Mouse (Mus musculus) hindbrain, embryonic 10.5 days (tissue): ENCODE results near the gene Gm15262. TPM values are rescaled to one million over a fixed set of nuclear protein-coding genes. Genes with fewer than 3 reads are reported as not detected.
A peak's percentile ranks its signal among the peaks of the same experiment; 100 is the strongest.
"Not testable (repeated sequence)": the region's sequence is repeated elsewhere in the genome, so short reads cannot be mapped to it uniquely, and the experiment has no call there.

ENCODE experiments used
- DNase-seq: peaks from one replicate; pipeline ENCODE4 v3.0.0-alpha.2; 2017; ENCODE audit warnings: low spot score
- H3K27ac ChIP-seq: fragments of 300-500 bp; sonication (generic); 2 replicates; pipeline ENCODE4 v1.5.1; 2016; ENCODE audit warnings: mild to moderate bottlenecking, moderate library complexity
- H3K27me3 ChIP-seq: fragments of 300-500 bp; sonication (generic); 2 replicates; pipeline ENCODE4 v1.6.1; 2016; ENCODE audit warnings: mild to moderate bottlenecking; ENCODE audit not compliant: poor library complexity, insufficient read depth, severe bottlenecking
- H3K36me3 ChIP-seq: fragments of 300-500 bp; sonication (generic); 2 replicates; pipeline ENCODE4 v1.6.1; 2016; ENCODE audit warnings: mild to moderate bottlenecking, moderate library complexity
- H3K4me1 ChIP-seq: fragments of 300-500 bp; sonication (generic); replicated peaks from 2 replicates; pipeline ENCODE4 v1.6.1; 2016; ENCODE audit warnings: mild to moderate bottlenecking
- H3K4me3 ChIP-seq: fragments of 300-500 bp; sonication (generic); 2 replicates; pipeline ENCODE4 v1.5.1; 2016; ENCODE audit warnings: mild to moderate bottlenecking, moderate library complexity
- H3K9me3 ChIP-seq: fragments of 300-500 bp; sonication (generic); 2 replicates; pipeline ENCODE4 v1.6.1; 2016; ENCODE audit warnings: mild to moderate bottlenecking, moderate library complexity
- WGBS: fragments of 180-500 bp; shearing (Covaris S2); methylation state at CpG from one replicate; pipeline ENCODE4 v1.1.7; 2016; 5-methylcytosine and 5-hydroxymethylcytosine counted together
- polyA plus RNA-seq: library from polyadenylated mRNA; unstranded; fragments of >200 nt; fragmentation: Nextera tagmentation; extraction: Ambion mirVana; gene quantifications from 2 replicates; pipeline ENCODE4 v1.2.1, GENCODE M21; 2016

The Gm15262 gene
- polyA plus RNA-seq, result not detected in 2 replicates

DNA sequence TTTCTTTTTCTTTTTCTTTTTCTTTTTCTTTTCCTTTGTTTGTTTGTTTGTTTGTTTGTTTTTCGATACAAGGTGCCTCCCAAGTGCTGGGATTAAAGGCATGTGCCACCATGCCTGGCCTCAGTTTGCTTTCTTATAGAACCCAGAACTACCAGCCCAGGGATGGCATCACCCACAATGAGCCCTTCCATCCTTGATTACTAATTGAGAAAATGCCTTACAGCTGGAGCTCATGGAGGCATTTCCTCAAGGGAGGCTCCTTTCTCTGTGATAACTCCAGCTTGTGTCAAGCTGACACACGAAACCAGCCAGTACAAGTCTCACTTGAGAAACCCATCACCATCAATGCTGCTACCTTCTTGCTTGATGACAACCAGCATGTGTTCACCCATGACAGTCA, at the start of gene Gm15262:
Gene Gm15262 (plus strand): TSS at position 301 of the 400 bp plus-strand sequence.
- WGBS, result 73% methylated on average over 2 of the region's 2 CpGs
- H3K27me3 ChIP-seq, H3K4me1 ChIP-seq, DNase-seq, H3K9me3 ChIP-seq, H3K36me3 ChIP-seq, H3K4me3 ChIP-seq, H3K27ac ChIP-seq: not testable (repeated sequence)

DNA sequence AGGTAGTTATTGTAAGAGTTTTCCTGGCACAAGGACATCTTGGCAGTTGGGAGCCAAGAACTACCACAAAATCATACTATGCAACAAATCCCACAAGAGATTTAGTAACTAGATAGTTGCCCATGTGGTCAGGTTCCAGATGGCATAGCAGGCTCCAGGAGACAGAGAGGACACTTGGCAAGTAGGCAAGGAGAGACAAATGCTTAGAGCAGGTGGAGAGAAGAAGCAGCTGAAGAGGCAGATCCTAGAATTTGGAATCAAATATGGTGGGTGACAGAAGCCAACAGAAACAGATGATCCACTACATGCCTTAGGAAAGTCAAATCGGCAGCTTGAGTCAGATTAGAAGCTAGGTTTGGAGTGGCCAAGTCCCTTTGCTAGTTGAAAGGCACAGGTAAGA, 20.9 kb downstream of the Gm15262 start:
- Histone ChIP-seq H3K4me3 (no peak overlapping the region), H3K27me3 (peaks cover 39% of the 10 kb centered on the region)
- 97% methylated on average over 1 of the region's 1 CpGs for WGBS

DNA sequence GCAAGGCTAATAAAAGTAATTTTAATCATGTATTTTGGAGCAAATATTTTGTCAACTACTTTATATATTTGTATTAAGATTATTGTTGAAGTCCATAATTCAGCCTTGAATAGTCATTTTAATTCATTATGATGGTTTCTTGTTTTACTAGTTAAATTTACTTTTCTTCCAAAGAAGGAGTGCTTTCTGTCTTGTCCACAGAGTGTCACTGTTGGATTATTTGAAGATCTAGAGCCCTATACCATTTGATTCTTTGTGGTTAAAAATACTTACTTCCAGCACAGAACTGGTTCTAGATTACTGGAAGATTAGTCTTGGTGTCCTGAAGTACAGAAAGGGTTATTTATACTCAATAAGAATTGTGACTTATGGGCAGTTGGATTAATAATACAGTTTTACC, 29.2 kb downstream of the Gm15262 start:
- Histone ChIP-seq H3K27me3 (peaks cover 11% of the 10 kb centered on the region; the same call in 1 of the 2 replicates), H3K9me3 (no peaks in the 10 kb centered on the region), H3K36me3 (no peaks in the 10 kb centered on the region), H3K4me1 (no peaks in the 10 kb centered on the region), H3K27ac (no peak overlapping the region), H3K4me3 (no peak overlapping the region)
- DNase-seq, result no peak

More for the DNA sequence above, 20.9 kb downstream of the Gm15262 start:
- no peak overlapping the region for H3K27ac ChIP-seq
- no peaks in the 10 kb centered on the region for H3K36me3 ChIP-seq
- no peaks in the 10 kb centered on the region for H3K4me1 ChIP-seq
- H3K9me3 ChIP-seq, result no peaks in the 10 kb centered on the region
- DNase-seq, result no peak

DNA sequence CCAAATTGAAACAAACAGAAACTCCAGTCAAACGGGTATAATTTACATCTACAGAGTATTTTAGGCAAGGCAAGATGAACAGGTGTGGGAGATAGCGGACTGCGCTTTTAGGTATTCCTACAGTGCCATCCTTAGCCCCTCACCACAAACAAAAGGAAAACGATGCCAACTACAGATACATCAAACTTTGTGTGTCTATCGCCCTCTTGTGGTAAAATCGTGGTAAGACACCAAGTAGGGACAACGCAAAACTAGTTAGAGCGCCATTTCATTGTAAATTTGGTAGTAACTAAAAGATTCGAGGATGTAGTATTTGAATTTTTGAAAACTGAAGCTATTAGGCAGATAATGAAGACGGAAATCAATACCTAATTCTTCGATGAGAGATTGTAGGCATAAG, 83.7 kb downstream of the Gm15262 start:
- no peaks in the 10 kb centered on the region for H3K36me3 ChIP-seq
- no peak for DNase-seq
- no peaks in the 10 kb centered on the region for H3K9me3 ChIP-seq
- H3K27ac ChIP-seq, result no peak overlapping the region
- 41% methylated on average over 11 of the region's 11 CpGs for WGBS
- no peaks in the 10 kb centered on the region for H3K4me1 ChIP-seq
- H3K4me3 ChIP-seq, result no peak overlapping the region
- peaks cover 26% of the 10 kb centered on the region for H3K27me3 ChIP-seq

DNA sequence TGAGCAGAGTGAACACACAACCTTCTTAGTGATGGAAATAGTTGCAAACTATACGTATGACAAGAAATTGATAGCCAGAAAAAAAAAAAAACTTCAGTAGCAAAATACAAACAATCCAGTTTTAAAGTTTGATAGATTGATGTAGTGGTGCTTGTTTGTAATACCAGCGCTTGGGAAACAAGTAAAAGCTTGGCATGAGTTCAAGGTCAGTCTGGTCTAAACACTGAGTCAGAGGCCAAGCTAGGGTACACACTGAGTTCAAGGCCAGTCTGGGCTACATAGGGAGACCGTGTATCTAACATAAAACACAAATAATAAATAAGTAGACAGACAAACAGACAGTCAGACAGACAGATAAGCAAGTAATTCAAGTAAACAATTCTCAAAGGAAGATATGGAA, 84.2 kb downstream of the Gm15262 start:
- 65% methylated on average over 3 of the region's 3 CpGs for WGBS
- Histone ChIP-seq H3K9me3 (no peaks in the 10 kb centered on the region), H3K4me1 (no peaks in the 10 kb centered on the region), H3K4me3 (no peak overlapping the region), H3K27ac (no peak overlapping the region), H3K27me3 (peaks cover 22% of the 10 kb centered on the region), H3K36me3 (no peaks in the 10 kb centered on the region)
- DNase-seq, result no peak

- no peaks in the 10 kb centered on the region for H3K9me3 ChIP-seq
- peak; percentile 3 for DNase-seq
- H3K27me3 ChIP-seq, result peaks cover 28% of the 10 kb centered on the region
- H3K4me1 ChIP-seq, result no peaks in the 10 kb centered on the region
- 54% methylated on average over 1 of the region's 1 CpGs for WGBS
- H3K36me3 ChIP-seq, result no peaks in the 10 kb centered on the region
- no peak overlapping the region for H3K4me3 ChIP-seq
- H3K27ac ChIP-seq, result no peak overlapping the region
These were observed 88.3 kb downstream of the Gm15262 start for GRCm38 (mm10) chrX:161375568-161375967.

DNA sequence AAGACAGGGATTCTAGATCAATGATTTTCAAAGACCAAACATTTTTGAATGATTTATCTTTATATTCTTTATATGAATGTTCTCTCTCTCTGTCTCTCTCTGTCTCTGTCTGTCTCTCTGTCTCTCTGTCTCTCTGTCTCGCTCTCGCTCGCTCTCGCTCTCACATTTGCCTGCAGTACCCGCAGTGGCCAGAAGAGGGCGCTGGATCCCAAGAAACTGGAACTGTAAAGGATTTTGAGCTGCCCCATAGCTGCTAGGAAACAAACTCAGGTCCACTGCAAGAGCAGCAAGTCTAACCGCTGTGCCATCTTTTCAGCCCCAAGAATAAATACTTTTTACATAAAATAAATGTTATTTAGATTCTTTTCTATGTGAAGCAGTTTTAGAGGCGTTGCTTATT, 98.5 kb downstream of the Gm15262 start:
- no peaks in the 10 kb centered on the region for H3K9me3 ChIP-seq
- H3K4me1 ChIP-seq, result no peaks in the 10 kb centered on the region
- DNase-seq, result peak; percentile 64
- no peak overlapping the region for H3K27ac ChIP-seq
- H3K4me3 ChIP-seq, result no peak overlapping the region
- no peaks in the 10 kb centered on the region for H3K36me3 ChIP-seq
- WGBS, result 40% methylated on average over 8 of the region's 8 CpGs
- H3K27me3 ChIP-seq, result peaks cover 27% of the 10 kb centered on the region

DNA sequence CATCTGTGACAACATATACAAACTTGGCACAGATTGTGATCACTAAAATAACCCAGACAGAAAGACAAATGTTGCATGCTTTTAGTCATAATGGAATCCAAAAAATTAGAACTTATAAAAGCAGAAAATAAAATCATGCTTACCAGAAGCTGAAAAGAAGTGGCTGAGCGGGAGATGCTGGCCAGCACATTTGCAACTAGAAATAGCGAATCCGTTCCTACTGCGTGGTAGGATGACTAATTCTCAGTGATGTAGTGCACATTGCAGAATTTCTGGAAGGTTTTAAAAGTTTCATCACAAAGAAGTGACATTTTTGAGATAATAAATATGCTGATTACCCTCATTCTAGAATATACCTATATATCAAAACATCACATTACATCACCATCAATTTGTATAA, 100.7 kb downstream of the Gm15262 start:
- 95% methylated on average over 4 of the region's 4 CpGs for WGBS
- Histone ChIP-seq H3K27ac (no peak overlapping the region), H3K27me3 (peaks cover 24% of the 10 kb centered on the region), H3K4me1 (no peaks in the 10 kb centered on the region), H3K9me3 (no peaks in the 10 kb centered on the region), H3K36me3 (no peaks in the 10 kb centered on the region), H3K4me3 (no peak overlapping the region)
- DNase-seq, result no peak

GRCm38 (mm10) chrX:161399110-161399509, 111.9 kb downstream of the Gm15262 start:
- no peak overlapping the region for H3K27ac ChIP-seq
- H3K4me3 ChIP-seq, result no peak overlapping the region
- no peaks in the 10 kb centered on the region for H3K4me1 ChIP-seq
- H3K9me3 ChIP-seq, result no peaks in the 10 kb centered on the region
- no peaks in the 10 kb centered on the region for H3K36me3 ChIP-seq
- peaks cover 22% of the 10 kb centered on the region for H3K27me3 ChIP-seq
- WGBS, result 24% methylated on average over 11 of the region's 11 CpGs
- peak; percentile 60 for DNase-seq

- no peaks in the 10 kb centered on the region for H3K9me3 ChIP-seq
- H3K4me3 ChIP-seq, result no peak overlapping the region
- no peaks in the 10 kb centered on the region for H3K36me3 ChIP-seq
- 78% methylated on average over 1 of the region's 1 CpGs for WGBS
- H3K27ac ChIP-seq, result no peak overlapping the region
- no peaks in the 10 kb centered on the region for H3K4me1 ChIP-seq
- no peak for DNase-seq
- H3K27me3 ChIP-seq, result peaks cover 48% of the 10 kb centered on the region
These were observed 123.9 kb downstream of the Gm15262 start for GRCm38 (mm10) chrX:161411151-161411550.

Other genes with a start within 250 kb of the Gm15262 start
- 2.0 and 2.6 TPM in 2 replicates for gene Scml2, start 170.3 kb upstream of the Gm15262 start, polyA plus RNA-seq